Mouse (Mus musculus): ENCODE measurements at regions not wholly inside any gene's neighbourhood (a gene's known extent, or its start where the extent isn't known, plus 50 kb on each side); places are given as distances from the start of the nearest gene placed in this dataset.

DNA sequence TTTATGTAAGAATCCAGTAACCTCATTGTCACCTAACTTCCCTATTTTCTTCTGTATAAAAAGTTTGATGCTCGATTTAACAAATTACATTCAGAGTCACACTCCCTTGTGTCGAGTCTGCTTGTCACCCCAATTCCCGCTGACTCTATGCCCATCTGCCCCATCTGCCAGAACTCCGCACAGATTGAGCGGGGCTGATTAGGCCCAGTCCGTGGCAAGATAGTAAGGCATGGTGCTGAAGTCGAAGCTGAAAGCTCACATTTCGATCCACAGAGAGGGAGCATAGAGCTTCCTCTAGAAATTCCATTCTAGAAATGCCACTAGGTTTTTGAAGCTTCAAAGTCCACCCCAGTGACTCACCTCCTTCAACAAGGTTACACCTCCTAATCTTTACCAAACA lies 210.7 kb upstream of the Akirin2 start:
- DNase-seq, result no peak

DNA sequence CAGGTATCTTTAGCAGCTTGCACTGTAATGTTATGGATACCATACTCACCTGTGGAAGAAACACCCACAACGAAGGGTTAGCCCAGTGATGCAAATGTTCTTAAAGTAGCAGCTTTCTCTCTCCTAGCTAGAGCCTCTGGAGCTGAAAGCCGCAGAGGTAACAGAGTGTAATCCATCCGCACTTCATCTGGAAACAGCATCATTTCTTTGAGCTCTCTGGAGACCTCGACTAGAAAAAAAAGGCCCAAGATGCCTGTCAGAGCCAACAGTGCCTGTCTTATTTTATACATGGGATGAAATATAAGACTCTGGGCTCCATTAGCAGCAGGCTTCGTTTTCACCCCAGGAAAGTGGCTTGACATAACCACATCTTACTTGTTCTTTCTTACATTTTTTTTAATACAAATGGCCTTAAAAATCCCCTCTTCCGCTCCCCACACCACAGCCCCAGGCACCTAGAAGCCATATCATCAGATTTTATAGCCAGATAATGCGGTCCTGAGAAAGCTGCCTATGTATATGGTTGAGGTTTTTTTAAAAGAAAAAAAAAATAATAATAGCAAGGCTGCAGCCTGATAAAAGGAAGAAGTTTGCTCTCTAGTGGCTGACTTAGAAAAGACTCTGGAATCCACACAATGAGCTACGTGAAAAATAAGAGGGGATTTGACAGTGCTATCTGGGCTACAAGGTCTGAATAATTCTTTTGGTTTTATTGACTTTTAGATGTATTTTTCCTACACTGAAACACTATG lies 179.3 kb upstream of the Akirin2 start:
- DNase-seq, result no peak

DNA sequence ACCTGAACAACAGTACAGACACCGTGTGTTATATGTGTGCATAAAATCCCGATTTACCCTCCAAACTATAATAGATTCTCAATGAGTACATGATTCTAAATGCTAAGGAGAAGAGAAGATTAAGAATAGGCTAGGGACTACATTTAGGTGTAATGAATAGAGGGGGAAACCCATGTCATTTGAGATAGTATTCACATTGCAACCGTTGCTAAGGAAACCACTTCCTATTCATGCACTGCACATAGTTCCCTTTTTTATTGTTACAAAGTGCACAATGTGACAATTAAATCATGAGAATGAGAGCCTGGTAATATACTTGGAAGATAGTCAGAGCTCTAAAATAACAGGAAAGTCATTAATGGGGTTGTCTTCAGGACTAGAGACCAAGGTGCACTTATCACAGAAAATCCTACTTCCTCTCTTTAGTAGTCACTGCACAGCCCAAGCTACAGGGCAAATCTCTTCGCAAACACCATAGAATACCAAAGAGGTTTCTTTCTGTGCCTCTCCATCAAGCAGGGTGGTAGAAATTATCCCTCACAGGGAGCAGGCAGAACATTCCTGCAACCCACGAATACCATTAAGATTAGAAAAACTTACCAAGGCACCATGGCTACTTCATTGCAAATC lies 164.3 kb upstream of the Akirin2 start:
- no peak for DNase-seq

DNA sequence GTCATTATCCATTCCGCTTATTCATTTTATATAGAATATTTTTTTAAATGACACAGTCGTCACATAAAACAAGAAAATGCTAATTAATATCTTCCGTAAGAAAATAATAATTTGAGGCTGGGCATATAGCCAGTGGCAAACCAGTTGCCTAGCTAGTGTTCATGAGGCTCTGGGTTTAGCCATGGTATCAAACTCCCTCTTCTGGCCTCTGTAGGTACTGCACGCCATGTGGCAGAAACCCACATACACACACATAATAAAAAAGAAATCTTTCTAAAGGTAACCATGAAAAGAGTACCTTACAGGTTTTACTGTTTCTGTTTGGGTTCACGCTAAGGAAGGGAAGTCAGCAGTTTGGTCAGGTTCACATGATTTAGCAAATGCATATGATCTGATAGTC lies 159.2 kb upstream of the Akirin2 start:
- DNase-seq, result peak; percentile 44

DNA sequence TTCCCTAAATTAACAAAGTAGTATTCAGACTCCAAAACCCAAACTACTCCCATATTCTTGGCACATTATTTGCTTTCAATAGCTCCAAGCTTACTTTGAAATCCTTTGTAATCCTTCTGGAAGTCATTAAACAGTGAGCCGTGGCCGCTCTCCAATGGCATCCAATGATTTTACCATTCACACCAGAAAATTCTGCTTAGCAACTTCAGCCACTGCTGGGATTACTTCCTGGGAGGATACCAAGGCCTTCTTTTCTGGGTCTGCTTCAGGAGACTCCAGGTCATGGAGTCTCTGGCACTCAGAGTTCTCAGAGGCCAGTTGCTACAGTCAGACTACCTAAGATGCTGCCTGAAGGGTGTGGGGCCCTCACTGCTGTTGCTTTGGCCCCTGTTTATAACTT lies 147.7 kb upstream of the Akirin2 start:
- no peak for DNase-seq

DNA sequence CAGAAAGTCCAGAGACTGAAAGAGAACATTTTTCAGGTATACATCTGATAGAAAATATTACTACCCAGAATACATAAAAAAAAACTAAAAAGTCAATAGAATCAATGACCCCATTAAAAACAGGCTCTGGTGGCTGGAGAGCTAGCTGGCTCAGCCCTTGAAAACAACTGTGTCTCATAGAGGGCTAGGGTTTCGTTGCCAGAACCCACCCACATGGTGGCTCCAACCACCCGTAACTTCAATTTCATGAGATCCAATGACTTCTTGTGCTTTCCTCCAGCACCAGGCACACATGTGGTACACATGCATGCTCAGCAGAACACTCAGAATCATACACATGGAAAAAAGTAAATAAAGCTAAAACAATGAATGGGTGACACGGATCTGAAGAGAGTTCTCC lies 143.6 kb upstream of the Akirin2 start:
- DNase-seq, result no peak

DNA sequence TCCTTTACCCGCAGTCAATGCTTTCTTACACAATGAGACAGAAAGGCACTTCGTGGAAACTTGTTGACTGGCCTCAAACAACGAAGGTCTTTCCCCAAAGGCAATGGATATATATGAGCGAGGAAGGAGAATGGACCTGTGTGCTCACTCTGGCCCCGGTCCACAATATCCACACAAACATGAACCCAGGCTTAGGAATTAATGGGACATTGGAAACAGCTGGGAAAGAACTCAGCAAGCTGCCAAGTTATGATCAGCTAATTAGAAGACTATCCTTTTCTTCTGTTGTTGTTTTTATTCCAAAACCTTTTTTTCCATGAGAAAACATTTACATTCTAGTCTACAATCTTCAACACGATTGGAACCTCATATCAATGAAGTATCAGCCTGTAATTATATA lies 129.8 kb upstream of the Akirin2 start:
- no peak for DNase-seq

DNA sequence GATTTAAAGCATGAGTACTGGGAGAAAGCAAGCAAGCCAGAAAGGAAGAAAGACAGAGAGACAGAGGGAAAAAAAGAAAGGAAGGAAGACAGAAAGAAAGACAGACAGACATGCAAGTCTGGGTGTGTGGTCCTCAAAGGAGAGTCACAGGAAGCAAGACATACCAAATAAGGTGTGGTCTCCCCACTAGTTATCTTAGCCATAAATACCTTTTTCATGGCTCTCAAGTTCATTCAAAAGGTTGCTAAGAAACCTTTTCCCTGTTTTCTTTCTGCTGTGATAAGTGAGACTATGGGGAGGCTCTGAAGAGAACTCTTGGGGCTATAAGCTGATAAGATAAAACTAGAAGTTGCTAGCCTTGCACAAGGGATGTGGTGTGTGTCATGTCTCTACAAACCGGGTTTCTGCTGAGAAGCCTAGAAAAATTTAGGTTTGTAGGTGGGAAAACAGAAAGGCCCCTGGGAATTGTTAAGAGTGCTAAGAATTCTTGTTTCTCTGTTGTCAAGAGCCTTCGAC lies 126.5 kb upstream of the Akirin2 start:
- no peak for DNase-seq

DNA sequence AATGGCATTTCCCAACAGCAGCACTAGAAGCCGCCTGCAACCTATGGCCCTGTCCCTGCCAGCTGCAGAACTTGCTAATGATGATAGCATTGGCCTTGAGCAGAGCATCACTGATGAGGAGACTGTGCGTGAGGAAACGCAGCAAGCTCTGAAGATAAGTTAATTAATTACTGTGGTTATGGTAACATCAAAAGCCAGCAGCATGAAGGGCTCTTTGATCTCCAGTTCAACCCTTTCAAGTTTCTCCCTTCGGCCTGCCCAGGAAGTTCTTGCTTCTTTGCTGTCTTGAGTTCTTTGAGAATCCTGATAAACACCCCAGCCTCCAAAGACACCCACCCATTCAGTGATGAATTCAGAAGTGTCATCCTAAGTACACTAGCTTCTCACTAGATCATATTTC lies 121.7 kb upstream of the Akirin2 start:
- no peak for DNase-seq

DNA sequence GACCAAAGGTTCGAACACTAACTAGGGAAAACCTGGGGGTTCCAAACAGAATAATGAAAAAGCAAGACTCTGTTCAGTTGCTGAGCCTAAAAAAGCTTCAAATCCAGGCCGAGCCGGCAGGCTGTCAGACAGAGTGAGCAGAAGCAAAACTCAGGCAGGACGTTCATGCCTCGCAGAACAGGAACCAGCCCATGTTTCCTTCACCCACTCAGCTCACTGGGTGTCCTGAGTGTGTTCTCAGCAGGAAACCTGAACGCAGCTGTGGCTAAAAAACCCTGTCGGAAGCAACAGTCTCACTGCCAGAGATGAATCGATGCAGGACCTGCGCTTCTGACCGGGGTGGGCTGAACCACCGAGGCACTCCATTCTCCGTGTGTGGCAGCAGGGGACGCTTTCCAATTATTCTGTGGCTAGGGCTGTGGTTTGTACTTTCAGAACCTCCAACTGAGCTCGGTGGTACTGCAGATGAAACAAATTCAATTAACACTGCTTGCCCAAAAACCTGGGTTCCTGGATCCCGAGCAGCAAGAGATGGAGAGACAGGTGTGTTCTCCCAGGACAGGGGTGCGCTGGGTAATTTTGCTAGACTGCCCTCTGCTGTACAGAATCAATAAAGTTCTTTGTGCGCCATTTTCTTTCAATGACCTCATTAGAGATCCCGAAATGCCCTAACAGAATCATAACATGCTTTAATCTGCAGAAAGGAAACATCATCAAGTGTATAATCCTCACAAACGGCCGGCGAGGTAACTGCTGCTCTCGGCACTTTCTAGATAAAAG lies 121.1 kb upstream of the Akirin2 start:
- DNase-seq, result no peak

DNA sequence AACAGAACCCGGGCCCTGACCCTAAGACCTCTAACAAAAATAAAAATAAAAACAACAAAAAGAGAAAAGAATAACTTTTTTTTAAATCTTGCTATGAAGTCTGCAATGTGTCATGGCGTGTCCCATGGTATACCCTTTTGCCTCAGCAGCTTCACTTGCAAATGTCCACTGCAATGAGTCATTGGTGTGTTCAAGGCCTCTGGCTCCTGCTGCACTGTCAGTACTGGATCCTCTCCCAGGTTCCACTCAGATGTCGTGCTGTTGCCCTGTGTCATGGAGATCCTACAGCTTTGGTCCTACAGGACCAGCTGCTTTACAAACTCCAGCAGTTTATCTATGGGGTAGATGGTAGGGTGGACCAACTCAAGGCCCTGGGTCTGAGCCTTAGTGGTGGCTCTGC lies 113.4 kb upstream of the Akirin2 start:
- DNase-seq, result no peak

DNA sequence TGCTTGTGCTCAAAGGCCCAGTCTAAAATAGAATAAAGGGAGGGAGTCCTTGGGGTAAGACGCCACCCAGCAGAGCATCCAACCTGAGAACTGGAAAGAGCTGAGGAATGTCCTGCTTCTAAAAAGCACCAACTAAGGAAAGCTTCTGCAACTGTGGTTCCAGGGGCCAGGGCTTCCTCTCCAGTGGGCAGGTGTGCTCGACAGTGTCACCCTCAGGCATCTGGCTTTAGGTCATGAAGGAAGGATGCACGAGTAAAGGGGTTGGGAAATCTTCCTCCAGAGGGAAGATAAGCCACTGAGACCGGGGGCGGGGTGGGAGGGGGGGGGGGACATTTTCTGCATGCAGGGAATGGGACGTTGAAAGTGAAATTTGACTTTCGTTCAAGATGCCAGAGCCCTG lies 101.2 kb upstream of the Akirin2 start:
- DNase-seq, result no peak

DNA sequence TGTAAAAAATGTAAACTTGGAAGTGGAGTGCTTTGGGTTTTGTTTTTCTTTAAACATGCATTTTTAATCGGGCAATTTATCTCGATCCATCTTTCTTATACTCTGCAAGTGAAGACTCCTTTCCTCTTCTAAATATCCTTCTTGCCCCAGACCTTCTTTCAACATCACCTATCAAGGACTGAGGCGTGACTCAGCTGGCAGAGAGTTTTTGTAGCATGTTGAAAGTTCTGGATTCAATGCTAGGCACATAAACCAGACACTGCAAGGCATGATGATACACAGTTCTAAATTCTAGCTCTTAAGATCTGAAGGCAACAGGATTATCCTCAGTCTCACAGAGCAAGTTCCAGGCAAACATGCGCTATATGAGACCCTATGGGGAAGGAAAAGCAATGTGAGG lies 88.1 kb upstream of the Akirin2 start:
- no peak for DNase-seq

DNA sequence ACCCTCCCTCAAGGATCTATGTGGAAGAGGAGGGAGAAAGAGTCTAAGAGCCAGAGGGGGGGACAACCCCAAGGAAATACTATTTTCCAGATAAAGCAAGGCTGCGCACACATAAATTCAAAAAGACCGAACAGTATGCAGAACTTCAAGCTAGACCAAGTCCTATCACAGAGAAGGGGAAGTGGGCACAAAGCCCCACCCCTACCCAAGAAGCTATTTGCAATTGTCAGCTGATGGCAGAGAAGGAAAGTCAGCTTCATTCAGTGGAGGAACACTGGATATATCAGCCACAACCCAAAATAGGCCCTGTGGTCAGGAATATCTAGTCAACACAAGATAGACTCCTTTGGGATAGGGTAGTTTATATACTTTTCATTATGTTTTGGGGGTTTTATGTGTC lies 84.9 kb upstream of the Akirin2 start:
- DNase-seq, result no peak

DNA sequence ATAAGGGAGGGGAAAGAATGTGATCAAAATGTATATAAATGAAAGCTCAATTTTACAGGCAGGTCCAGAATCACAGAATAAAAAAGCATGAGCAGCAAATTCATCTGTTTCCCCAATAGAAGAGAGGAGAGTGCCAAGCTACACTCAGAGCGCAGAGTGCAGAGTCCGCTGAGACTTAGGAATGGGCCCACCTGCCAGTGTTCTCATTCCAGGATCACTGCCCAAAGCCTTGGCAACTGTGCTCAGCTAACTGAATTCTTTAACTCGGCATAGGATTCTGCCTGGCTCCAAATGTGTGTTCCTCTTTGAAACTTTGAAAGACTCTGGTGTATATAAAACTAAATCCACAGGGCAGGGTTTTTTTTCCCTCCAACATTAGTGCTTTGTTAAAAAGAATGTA lies 84.4 kb upstream of the Akirin2 start:
- DNase-seq, result peak; percentile 11

DNA sequence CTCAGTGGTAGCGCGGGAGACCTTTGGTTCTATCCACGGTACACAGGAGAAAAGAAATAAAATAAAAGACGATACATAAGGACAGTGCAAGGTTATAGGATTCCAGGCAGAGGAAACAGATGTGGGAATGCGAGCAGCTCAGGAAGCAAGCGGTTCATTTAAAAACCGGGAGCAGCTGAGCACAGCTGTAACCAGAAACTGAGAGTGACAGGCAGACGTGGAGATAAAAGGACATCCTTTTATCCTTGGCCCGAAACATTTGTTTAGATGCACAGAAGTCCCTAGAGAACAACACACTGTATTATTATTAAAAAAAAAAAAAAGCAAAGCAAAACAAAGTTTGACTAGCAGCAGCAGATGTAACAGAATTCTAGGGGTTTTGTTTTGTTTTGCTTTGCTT lies 82.6 kb upstream of the Akirin2 start:
- no peak for DNase-seq

DNA sequence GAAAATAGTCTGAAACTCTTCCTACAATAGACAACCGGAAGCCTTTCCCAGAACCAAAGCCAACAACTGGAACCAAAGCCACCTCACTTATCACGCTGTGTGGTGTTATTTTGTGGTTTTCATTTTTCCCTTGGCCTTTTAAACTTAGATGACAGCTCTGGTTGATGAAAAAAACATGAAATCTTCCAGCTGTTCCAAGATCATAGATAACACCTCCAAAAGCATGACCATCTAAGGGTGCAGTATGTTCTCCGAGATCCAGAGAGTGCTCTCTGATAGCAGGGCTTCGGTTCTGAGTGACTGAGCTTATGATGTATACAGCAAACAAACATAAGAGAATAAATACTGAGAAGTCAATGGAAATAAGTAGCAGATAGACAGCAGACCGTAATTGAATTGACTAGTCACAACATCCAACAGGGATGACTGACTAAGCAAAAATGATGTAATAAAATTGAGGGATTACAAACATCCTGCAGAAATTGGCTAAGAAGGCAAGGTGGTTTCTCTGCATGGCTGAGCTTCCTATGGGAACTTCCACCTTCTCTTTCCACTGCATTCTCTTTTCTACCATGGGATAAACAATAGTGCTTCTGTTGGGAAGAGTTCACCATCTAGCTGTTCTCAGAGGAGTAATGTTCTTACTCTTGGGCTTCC lies 74.8 kb upstream of the Akirin2 start:
- DNase-seq, result no peak

DNA sequence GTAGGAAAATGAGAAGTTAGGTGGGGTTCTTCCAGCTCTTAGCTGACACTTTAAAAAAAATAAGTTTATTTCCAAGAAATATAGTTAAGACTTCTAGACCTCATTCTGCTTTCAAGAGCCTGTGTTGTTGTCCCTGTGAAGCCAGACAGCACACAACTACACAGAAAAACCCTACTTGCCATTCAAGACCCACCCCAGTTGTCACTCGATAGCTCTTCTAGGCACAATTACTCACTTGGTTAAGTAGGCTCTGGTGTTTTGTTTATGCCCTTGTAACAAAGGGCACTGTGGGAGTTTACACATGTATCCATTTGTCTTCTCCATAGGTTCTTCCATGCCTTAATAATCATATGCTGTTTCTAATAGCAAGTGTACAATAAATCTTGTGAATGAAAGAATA lies 66.5 kb upstream of the Akirin2 start:
- no peak for DNase-seq

DNA sequence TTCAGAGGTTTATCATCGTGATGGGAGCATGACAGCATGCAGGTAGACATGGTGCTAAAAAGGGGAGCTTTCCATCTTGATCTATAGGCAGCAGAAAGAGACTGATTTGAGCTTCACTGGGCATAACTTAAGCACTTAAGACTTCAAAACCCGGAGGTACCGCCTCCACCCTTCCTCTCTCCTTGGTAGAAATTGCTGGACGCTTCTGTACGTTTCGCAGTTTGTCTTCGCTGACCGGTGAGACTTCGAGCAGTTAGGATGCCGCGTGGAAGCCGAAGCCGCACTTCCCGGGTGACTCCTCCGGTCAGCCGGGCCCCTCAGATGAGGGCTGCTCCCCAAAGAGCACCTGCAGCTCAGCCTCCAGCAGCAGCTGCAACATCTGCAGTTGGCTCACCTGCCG lies 65.2 kb upstream of the Akirin2 start:
- DNase-seq, result no peak

DNA sequence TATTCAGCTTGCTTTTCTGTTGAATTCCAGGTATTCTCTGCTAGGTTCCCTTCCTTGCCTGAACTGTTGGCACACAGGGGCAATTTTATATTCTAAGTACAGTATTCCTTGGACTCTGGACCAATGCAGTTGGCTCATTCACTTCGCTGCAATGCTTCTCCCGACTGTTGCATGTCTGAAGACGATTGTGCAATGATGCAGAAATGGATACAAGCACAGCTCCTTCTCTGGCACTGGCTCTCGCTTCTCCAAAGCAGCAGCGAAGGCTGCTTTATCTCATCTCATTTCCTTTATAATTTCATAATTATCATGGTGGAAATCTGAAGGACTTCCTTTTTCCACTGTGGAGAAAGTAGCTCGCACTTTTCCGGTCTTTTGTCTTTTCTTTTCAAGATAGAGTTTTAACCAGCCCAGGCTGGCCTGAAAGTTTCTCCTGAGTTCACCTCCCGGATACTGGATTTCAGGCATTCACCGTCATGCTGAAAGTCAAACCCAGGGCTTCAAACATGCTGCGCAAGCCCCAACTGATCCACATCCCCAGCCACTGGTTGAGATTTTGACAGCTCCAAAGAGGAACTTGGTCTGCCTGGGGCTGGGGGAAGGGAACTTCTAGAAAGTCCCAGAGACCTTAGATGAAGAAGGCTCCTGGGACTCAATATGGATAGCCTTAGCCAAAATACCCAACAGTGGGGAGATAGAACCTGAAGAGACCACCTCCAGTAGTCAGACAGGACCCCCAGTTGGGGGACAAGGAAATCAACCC lies 55.6 kb upstream of the Akirin2 start:
- no peak for DNase-seq

DNA sequence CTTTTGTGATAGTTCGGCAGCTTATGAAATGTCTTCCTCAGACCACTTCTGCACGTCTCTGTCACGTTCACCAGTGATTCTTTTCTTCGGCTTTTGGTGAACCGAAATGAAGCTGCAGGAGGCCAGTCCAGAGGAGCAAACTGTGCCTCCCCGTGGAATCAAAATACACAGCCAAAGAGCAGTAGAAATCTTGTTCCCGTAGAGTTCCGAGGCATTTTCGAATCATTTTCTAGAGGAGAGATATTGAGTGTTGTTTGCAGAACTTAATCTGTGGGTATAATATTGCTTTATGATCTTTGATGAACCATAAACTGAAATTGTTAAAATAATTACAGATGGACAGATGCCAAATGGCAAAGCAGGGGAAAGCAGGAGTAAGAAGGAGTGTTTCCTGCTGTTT lies 52.4 kb upstream of the Akirin2 start:
- DNase-seq, result no peak

DNA sequence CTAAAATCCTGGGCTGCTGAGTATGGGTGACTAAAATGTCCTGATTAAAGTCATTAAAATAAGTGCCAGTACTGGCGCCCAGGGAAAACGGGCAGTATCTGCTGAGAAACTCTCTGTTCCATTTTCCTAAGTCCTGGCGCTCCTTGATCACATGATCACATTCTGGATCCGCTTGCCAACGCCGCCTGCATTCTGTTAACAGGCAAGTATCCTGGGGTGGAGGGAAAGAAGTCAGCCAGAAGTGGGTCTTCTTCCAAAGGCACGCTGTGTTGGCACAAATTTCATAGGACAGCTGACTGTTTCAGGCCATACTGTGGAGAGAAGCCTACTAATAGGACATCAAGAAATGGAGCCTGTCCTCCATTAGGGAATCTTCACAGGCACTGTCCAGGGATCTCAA lies 52.0 kb upstream of the Akirin2 start:
- no peak for DNase-seq

DNA sequence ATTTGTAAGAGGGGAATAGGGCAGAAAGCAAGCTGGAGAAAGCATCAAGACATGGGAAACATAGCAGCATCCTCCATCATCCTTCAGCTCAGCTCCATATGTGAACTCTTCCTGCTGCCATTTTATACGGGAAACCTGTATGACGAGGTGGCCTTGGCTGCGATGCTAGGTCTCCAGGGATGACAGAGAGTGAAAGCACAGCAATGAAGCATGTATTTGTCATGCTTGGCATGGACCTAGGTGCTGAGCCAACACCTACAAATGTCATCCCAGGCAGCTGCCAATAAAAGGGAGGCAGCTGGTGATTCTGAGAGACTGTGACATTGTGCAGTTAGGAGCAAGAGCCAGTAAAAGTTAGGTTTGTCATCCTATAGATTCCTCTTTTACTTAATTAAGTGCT lies 51.0 kb upstream of the Akirin2 start:
- no peak for DNase-seq

Measured in right cerebral cortex, postnatal 4 days (tissue).